Mouse (Mus musculus): ENCODE data around the gene Hras.

GRCm38 (mm10) chr7:141209526-141209925 lies 15.7 kb upstream of the Hras start:
- TF ChIP-seq CTCF (IDR thresholded peaks at IDR 0.05; ENCODE audit: low read depth, low read length) (no peak), GATA1 (IDR thresholded peaks at IDR 0.05; ENCODE audit: borderline replicate concordance, low read length) (no peak), TAL1 (conservative IDR thresholded peaks at IDR 0.05; ENCODE audit: low read depth, low read length) (no peak), GATA2 (IDR thresholded peaks at IDR 0.05; ENCODE audit: borderline replicate concordance, low read depth, low read length) (no peak), POLR2AphosphoS5 (IDR thresholded peaks at IDR 0.05; ENCODE audit: insufficient replicate concordance, low read depth, low read length) (no peak)
